Mouse (Mus musculus) lung, postnatal 25 days (tissue): Measurements from ENCODE around the gene Ldhd.

ENCODE experiments used
- DNase-seq: peaks from one replicate; pipeline ENCODE4 v3.0.0; 2022; ENCODE audit warnings: low spot score

The Ldhd gene

DNA sequence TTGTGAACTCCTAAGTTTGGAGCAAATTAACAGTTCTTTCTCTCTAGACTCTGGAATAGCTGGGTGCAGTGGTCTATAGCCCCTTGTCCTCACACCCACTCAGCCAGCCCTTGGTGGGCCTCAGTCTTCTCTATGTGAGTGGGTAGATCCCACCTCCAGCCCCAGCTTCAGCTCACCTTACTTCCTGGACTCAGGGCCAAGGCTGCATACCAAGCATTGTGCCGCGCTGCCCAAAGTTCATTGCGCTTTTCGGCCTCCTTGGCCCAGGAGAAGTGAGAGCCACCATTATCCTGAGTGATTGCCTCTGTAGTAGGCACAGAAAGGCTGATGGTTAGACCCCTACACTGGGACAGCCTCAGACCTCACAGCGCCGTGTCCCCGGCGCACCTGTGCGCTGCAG lies 2.3 kb downstream of the Ldhd start:
- no peak for DNase-seq

DNA sequence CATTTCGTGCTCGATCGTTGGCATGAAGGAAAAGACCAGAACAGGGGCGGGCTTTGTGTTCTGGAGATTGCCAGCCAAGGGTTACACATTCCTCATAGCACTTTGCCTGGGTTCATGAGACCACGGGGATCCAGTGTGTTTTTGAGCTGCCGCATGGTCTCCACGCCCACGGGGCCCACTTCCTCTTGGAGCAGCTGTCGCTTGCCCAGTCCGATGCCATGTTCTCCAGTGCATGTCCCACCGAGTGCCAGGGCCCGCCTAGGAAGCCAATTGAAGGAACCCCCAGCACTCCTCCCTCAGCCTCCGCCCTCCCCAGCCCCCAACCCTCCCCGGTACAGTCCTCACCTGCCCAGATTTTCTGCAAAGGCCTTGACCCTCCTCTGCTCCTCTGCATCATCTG lies 3.2 kb downstream of the Ldhd start:
- DNase-seq = no peak

DNA sequence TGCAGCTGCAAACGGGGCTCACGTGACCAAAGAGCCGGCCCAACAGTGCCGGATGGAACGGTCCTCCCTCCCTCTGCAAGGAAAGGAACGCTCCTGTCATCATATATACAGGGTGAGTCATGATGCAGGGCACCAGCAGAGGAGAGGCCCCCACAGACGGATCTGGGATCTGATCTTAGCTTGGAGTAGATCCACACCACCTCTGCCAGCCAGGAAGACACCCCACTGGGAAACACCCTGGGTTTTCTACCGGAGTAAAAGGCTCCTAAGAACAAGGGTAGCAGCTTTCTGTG lies 3.7 kb downstream of the Ldhd start:
- no peak for DNase-seq

DNA sequence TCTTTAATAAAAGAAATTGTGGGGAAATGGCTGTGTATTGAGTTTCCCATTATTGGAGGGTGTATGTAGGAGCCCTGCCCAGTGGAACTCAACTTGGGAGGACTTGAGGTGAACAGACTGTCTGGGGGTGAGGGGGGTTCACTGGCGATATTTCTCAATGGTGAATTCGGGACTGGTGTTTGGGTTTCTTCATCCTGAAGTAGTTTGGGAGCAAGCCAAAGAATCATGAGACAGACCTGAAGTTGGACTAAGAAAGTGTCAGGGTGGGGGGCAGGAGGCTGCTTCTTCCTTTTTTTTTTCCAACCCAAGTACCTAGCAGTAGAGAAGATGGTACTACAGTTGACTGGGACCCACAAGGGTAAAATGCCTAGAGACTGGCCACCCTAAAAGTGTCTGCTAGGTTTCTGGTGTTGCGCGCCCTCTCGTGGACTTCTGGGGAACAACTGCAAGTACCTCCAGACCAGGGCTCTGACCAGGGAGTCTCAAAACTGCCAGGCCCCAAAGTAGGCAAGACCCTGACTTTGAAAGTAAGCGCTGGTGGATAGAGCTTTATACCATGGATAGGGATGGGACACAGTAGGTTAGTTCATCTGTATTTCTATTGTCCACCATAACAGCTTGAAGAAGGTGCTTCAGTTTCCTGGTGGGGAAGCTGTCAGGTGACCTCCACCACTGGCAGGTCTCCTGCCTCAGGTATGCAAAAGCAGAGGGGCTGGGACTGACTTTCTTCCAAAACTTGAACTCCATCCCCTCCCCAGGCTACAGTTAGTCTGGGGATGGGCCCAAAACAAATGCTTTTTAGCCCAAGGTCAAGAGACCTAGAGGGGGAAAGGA lies 4.3 kb downstream of the Ldhd start:
- DNase-seq = peak; percentile 79

DNA sequence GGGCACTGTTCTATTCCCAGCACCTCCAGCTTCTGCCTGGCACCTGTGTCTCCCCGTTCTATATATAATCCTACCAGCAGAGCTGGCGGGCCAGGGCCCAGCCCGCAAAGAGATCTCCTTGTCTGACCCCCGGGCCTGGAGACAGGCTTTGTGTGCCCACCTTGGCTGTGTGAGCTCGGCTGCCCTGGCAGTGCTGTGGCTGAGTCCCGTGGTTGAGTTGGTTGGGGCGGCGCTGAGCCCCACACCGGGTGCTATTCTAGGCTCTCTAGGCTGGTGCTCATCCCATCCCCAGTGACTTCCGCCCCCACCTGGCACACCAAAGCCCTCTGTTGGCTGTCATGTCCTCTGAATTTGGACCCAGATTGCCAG lies 5.3 kb downstream of the Ldhd start:
- no peak for DNase-seq

DNA sequence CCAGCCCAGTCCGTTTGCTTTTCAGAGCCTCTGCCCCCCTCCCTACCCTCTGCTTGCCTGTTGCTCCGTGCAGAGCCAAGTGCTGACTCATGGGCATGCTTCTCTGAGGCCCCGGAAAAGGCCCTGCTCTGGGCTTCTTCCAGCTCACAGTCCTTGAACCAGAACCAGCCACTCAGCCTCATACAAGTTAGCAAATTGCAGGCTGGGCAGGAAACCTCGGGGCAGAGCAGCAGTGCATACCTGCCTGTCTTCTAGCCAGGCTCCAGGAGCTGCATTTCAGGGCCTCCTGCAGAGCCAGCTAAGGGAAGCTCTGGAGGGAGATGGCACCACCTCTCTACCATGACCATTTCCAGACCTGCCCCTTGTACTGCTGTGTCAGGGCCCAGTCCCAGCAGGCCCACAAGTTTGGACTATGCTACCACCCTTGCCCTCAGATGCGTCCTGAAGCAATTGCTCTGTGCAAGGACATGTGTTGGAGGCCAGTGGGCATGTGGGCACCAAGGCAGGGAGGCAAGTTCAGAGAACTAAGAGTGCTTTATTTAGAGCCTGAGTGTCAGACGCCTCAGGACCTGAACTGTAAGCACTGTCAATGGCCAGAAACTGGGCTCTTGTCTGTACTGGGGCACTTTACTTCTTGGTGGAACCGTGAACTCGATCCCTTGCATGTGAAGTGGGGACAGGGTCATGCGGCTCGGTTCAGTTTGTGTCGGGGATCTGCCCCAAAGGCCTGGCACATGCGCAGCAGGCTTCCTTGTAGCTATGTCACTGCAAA lies 5.9 kb downstream of the Ldhd start:
- peak; percentile 82 for DNase-seq

DNA sequence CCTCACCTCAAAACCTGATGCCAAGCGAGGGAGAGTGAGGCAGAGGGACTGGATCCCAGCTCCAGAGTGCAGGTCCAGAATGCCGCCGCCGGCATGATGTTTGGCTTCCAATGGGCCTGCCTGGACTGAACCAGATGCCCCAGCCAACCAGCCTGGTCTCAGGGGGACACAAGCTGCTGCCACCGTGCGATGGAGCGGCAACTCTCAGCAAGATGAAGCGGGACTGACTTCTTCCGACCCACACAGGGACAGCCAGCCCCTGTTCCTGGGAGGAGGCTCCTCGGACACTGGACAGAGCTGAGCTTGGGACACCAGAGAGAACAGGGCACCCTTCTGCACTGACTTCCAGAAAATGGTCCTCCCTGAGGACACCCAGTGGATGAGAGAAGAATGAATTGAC lies 7.6 kb downstream of the Ldhd start:
- DNase-seq = no peak

DNA sequence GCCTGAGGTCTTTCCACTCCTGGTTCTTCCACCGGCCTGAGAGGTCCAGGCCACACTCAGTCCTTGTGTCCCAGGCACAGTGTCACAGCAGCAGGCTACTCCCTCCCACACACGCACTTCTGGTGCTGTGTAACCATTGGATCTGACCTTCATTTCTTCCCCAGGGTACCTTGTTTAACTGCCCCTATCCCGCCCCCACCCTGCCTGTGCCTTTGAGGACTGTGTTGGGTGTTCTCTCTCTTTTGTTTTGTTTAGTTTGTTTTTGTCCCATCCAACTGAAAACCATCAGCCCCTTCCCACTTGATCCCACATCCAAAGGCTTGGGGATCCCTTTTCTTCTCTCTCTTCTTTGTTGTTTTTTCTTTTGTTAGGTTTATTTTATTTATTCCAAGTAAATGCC lies 8.1 kb downstream of the Ldhd start:
- DNase-seq = no peak

DNA sequence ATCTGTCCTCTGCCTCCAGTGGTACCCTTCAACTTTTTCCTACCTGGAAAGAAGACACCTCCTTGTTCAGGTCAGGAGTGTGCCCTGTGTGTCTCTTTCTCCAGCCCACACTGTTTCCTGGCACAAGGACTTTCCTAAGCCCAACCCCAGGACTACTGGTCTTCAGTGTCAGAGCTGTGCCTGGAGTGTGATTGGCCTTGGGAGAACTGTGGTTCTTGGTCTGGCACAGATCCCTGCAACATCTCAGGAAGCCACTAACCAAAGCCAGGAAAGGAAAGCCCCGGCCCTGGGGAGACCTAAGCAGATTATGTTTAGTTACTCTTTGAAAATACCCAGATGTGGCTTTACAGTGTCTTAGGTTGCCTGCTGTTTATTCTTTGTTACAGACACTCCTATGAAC lies 10.2 kb downstream of the Ldhd start:
- DNase-seq = peak; percentile 32

DNA sequence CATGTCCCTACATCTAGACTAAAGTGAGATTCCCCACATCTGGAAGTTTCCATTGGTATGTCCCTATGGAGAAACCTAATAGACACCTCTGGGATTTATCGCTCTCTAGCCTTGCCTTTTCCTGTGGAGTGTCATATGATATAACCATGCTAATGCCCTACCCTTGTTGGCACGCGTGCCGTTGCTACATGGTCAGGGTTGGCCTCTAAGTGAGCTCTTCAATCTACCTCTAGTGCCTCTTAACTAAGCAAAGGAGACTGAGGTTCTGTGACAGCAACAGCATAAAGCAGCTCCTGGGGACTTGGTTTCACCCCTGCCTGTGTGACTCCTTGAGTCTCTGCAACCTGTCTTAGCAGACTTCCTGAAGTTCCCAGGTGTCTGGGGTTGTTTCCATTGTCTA lies 11.9 kb downstream of the Ldhd start:
- peak; percentile 70 for DNase-seq

DNA sequence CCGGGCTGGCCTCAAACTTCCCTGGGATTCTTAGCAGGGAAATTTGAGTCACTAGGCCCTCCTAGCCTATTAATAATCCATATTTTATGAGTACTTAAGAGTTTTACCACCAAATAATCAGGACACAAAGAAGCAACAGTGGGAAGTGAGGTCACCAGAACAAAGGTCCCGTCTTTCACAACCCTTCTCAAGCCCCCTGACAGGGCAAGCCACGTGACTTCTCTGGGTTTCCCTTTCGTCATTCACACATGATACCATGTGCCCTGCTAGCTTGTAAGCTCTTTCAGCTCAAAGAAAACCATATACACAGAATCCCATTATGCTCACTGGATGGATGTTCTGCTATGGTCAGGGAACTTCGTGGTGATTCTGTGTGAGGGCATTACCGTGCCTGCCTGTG lies 12.4 kb downstream of the Ldhd start:
- DNase-seq = no peak

DNA sequence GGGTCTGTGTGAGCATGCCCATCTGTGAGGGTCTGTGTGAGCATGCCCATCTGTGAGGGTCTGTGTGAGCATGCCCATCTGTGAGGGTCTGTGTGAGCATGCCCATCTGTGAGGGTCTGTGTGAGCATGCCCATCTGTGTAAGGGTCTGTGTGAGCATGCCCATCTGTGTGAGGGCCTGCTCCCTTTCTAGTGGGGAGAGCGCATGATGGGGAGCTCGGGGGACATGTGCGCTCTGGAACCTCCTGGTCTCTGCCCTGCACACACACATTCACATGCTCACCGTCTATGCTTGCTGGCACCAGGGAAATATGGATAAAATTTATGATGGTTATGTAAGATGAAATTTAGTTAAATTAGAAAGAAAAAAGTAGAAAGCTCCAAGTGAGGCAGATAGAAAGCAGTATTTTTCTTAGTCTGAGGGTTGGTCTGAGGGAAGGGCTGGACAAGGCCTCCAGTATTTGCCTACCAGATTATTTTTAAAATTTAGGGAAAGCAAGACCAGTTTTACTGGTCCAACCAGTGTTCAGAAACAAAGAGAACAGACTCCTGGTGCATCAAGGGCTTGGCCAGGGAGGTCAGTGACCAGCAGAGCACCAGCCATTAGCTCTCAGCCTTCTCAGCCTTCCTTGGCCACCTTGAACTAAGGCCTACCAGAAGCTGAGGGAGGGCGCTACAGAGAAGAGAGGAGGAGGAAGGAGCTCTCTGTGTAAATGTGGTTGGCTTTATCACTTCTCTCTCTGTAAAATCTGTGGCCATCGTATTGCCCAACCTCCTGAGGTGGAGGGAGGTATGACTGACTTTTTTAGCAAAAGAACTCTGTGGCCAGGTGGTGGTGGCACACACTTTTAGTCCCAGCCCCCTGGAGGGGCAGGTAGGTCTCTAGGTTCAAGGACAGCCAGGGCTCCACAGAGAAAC lies 15.1 kb downstream of the Ldhd start:
- peak; percentile 60 for DNase-seq

DNA sequence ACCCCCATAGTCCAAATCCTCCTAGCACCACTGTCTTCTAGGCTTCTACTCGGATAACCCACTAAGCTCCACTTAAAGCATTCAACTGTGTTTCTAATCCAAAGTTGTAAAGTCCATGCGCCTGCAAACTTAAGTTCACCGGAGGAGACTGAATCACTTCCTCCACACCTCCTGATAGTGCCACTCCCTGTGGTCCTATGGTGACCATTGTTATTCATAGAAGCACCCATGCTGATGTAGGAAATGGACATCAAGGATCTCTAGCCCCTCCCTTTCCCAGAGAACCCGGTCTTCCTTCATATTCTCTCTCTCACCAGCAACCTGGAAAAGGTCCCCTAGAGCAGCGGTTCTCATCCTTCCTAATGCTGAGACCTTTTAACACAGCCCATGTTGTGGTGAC lies 17.0 kb downstream of the Ldhd start:
- no peak for DNase-seq

DNA sequence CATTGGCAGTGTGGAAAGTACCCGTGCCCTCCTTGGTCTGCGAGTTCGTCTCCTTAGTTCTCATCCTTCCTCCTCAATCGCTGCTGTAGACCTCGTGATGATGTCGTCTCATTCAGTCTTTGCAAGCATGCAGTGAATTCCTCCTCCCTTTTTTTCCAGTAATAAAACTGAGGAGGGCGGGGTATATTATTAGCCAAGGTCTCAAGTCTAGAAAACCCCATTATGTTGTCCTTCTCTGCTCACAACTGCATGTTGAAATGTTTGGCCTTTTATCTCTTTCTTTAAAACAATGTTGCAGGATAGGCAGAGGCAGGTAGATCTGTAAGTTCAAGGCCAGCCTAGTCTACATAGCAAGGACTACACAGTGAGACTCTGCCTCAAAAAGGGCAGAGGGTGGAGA lies 22.8 kb downstream of the Ldhd start:
- DNase-seq = no peak

DNA sequence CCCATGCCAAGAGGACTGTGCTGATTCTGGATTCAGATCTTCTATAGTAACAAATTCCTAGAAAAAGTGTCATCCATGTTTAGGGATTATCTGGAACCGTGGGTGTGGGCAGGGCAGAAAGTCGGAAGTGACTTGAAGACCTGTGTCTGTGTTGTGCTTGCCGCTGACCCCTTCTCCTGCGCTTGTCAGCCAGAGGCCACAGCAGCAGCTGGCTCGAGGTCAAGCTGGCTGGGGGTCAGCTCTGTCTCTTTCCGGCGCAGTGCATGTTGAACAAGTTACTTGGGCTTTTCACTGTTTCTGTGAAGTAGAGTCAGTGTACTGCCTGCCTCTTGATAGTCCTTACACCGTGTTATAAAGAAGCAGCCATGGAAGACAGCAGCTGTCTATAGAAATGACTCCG lies 23.2 kb downstream of the Ldhd start:
- DNase-seq = no peak

DNA sequence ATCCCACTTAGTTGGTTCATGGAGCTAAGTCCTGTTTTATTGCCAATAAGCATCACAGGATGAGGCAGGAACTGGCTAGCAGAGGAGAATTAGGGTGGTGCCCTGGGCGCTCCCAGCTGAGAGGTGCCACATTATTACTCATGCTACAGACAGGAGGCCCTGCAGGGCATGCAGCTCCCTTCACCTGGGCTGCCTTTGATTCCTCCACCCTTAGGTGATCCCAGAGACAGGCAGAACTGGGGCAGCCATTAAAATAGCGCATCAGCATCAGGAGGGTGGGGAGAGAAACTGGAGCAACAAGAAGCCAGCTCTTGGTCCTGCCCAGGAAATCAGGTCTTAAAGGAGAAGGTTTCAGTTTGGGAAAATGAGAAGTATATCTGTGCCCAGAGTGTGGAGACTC lies 25.2 kb downstream of the Ldhd start:
- no peak for DNase-seq

DNA sequence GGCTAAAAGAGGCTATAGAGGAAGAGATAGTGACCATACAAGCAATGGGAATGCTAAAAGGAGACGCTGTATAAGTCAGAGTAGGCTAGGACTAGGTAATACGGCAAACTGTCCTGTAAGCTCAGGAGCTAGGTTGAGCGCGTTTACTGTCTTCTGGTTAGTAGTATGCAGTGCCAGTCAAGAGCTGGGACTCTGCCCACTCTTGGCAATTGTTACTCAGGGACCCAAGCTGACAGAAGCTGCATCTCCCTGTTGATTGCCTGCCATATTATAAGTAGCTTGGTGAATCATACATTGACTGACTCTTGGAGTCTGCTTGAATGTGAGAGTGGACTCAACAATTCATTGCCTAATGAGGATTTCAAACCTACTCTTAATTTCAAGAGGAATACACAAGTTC lies 28.1 kb downstream of the Ldhd start:
- no peak for DNase-seq

DNA sequence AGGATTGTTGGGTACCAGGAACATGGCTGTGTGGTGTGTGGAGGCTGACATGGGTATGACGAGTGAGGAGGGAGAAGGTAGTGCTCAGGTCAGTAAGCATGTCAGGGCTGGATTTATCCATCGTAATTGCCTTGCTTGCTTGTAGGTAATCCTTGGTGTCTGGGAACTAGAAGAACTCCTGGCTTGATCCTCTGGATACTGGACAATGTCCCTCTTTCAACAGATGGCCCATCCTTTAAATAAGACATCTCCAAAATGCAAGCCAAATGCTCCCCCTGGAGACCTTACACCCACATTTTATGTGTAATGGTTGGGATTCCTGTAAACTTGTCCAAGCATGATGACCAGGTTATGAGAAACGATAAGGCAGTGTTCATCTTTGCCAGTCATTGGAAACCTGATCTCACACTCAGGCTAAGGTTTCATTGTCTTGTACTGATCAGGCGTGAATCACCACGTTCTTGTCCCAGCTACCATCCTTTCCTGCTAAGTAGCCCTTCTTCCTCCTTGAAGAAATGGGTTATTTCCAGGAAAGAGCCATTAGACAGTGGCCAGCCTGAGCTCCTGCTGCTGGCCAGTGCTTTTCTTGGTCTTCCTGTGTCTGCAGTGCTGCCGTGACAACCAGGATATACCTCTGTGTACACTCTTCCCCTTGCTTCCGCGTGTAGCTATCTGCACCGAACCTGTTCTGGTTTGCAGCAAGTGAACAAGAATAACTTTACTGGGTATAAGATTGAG lies 30.3 kb downstream of the Ldhd start:
- DNase-seq = no peak

DNA sequence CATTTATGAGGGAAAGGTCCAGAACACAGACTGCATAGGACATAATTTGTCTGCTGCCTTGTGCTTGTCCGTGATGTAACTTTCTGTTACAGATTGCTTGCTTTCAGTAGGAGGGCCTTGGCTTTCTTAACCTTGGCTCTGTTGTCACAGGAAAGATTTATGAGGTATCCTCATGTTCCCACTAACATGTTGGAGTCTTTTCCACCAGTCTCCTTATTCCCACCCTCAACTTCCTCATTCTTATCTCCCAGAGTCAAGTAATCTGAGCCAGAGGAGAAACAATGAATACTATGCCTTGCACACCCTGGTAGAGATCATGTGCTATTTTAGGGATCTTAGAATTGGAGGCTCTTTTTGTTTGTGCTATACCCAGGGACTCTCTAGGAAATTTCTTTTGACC lies 32.9 kb downstream of the Ldhd start:
- DNase-seq = peak; percentile 86

DNA sequence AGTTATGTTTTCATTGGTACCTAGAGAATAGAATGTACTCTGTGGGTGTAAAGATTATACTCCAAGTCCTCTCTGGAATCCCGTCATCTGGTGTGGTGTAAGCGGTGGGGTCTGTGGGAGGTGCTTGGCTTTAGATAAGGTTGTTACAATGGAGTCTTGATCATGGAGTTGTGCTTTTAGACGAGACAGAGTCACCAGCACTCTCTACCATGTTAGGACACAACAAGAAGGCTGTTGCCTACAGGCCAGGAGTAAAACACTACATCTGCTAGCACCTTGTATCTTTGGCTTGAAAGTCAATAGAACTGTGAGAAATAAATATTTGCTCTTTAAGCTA lies 33.7 kb downstream of the Ldhd start:
- no peak for DNase-seq

DNA sequence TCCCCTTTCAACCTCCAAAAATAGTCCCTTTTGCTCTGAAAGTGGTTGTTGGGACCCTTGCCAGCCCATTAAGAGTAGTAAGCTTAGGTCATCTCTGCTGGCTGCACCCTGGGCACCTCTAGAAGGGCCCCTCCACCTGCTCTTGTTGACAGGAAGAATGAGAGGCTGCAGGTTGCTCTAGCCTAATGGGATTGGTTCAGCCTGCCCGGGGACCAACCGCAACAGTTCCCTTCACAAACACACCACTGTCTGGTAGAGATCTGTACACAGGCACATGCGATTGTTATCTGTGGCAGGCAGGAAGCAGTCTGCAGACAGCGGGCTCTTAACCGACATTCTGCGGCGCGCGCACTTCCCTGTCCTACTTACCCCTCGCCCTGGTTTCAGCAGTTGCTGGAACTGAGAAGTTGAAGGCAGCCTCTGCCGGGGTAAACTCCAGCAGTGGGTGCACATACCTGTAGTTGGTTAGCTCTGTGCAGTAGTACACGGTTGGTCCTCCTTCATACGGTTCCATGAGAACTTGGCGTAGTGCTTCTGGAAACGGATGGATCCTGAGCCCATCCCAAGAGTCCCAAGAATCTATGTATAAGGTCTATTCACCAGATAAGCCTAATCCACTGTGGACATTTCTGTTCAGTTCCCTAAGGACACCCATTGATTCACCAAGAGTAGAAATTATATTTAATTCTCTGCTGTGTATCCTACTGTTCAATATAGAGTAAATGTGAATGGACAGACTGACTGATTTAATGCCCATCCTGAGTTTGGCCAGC lies 34.3 kb downstream of the Ldhd start:
- DNase-seq = peak; percentile 83

DNA sequence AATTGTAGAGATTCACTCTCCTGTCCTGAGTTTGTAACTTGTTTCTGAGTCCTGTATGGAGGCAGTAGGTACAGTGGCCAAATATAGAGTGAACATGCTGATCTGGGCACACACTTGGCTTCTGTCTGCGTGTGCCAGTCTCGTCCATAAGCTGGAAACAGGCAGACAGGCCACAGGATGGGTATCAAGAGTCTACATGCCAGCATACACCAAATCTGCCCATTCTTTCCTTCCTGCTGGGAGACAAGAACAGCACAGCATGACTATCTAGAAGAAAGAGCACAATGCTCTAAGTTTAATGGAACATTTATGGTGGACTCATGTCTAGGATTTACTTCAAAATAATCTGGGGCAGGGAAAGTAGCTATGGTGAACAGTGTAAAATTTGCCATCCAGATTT lies 35.2 kb downstream of the Ldhd start:
- no peak for DNase-seq
